Mouse (Mus musculus) heart, postnatal 0 days (tissue): ENCODE measurements around the gene Itgam. TPM values are rescaled to one million over a fixed set of nuclear protein-coding genes. Genes with fewer than 3 reads are reported as not detected.
A peak's percentile ranks its signal among the peaks of the same experiment; 100 is the strongest.

Experiments used
- ATAC-seq: fragments of 200-750 bp; cut with Nextera tagmentation; 2 replicates; pipeline ENCODE4 v1.8.0; 2017; ENCODE audit warnings: low read depth, moderate number of reproducible peaks, moderate library complexity; ENCODE audit not compliant: insufficient read depth
- DNase-seq: peaks from one replicate; pipeline ENCODE4 v3.0.0-alpha.2; 2016; ENCODE audit warnings: low spot score
- H3K27ac ChIP-seq: fragments of 300-500 bp; sonication (generic); 2 replicates; pipeline ENCODE4 v1.5.1; 2014; ENCODE audit warnings: low read depth, mild to moderate bottlenecking
- H3K27me3 ChIP-seq: fragments of 300-500 bp; sonication (generic); 2 replicates; pipeline ENCODE4 v1.6.1; 2014; ENCODE audit warnings: low read length, mixed read lengths; ENCODE audit not compliant: control insufficient read depth, insufficient read depth
- H3K36me3 ChIP-seq: fragments of 300-500 bp; sonication (generic); replicated peaks from 2 replicates; pipeline ENCODE4 v1.6.1; 2014; ENCODE audit warnings: low read length, mixed read lengths; ENCODE audit not compliant: control insufficient read depth, insufficient read depth
- H3K4me1 ChIP-seq: fragments of 300-500 bp; sonication (generic); 2 replicates; pipeline ENCODE4 v1.6.1; 2014; ENCODE audit warnings: antibody characterized with exemption; ENCODE audit not compliant: control insufficient read depth, insufficient read depth
- H3K4me2 ChIP-seq: fragments of 300-500 bp; sonication (generic); 2 replicates; pipeline ENCODE4 v1.6.1; 2014; ENCODE audit warnings: low read depth, mild to moderate bottlenecking, low read length, moderate library complexity
- H3K4me3 ChIP-seq: fragments of 300-500 bp; sonication (generic); 2 replicates; pipeline ENCODE4 v1.5.1; 2014; ENCODE audit warnings: low read depth, low read length
- H3K9ac ChIP-seq: fragments of 300-500 bp; sonication (generic); replicated peaks from 2 replicates; pipeline ENCODE4 v1.6.1; 2014; ENCODE audit warnings: low read depth, low read length, mixed read lengths
- H3K9me3 ChIP-seq: fragments of 300-500 bp; sonication (generic); replicated peaks from 2 replicates; pipeline ENCODE4 v1.6.1; 2016; ENCODE audit warnings: low read length; ENCODE audit not compliant: control insufficient read depth
- CTCF ChIP-seq: IDR thresholded peaks from 2 replicates; pipeline ENCODE4 v1.5.1; 2016; ENCODE audit warnings: antibody characterized with exemption, control low read depth, low read depth
- EP300 ChIP-seq: IDR thresholded peaks from 2 replicates; pipeline ENCODE4 v1.6.1; 2016; ENCODE audit warnings: antibody characterized with exemption, low read depth
- WGBS: fragments of 180-500 bp; shearing (Covaris S2); extraction: QIAGEN DNeasy Blood & Tissue Kit; methylation state at CpG from one replicate; pipeline ENCODE4 v1.1.7; 2014; 5-methylcytosine and 5-hydroxymethylcytosine counted together
- polyA plus RNA-seq: library from polyadenylated mRNA; unstranded; fragments of >200 nt; fragmentation: Nextera tagmentation; extraction: Ambion mirVana; gene quantifications from 2 replicates; pipeline ENCODE4 v1.2.1, GENCODE M21; 2015
- total RNA-seq: library from RNA; depleted of rRNA; stranded (reverse); fragments of >200 nt; gene quantifications from 2 replicates; pipeline ENCODE4 v1.2.3, GENCODE M21; 2014; ENCODE audit warnings: low replicate concordance

Itgam gene
- total and polyA plus RNA-seq, 2 experiments from 2014 or later = 0.38 to 0.53 TPM

- no peak for ATAC-seq
- WGBS = 76% methylated on average over 2 of the region's 2 CpGs
- no peak overlapping the region for H3K4me3 ChIP-seq
- H3K4me1 ChIP-seq = no peaks in the 10 kb centered on the region
- no peaks in the 10 kb centered on the region for H3K27me3 ChIP-seq
- no peak for DNase-seq
- H3K9ac ChIP-seq = no peak overlapping the region
- no peaks in the 10 kb centered on the region for H3K9me3 ChIP-seq
- TF ChIP-seq CTCF (no peak), EP300 (no peak)
- no peaks in the 10 kb centered on the region for H3K36me3 ChIP-seq
- no peak overlapping the region for H3K4me2 ChIP-seq
- no peak overlapping the region for H3K27ac ChIP-seq
Measured at GRCm38 (mm10) chr7:128100742-128101357, 38.4 kb downstream of the Itgam start.

GRCm38 (mm10) chr7:128105246-128105645, 42.8 kb downstream of the Itgam start:
- TF ChIP-seq EP300 (no peak), CTCF (peak; percentile 44)

GRCm38 (mm10) chr7:128107462-128107861, 45.0 kb downstream of the Itgam start:
- no peak for TF ChIP-seq EP300
- no peak for TF ChIP-seq CTCF
- Histone ChIP-seq H3K4me1 (no peaks in the 10 kb centered on the region), H3K27ac (no peak overlapping the region), H3K4me3 (no peak overlapping the region), H3K27me3 (no peaks in the 10 kb centered on the region), H3K4me2 (no peak overlapping the region), H3K36me3 (no peaks in the 10 kb centered on the region), H3K9ac (no peak overlapping the region), H3K9me3 (no peaks in the 10 kb centered on the region)
- no peak for ATAC-seq
- no peak for DNase-seq
- 85% methylated on average over 7 of the region's 7 CpGs for WGBS

More at GRCm38 (mm10) chr7:128105246-128105645, 42.8 kb downstream of the Itgam start:
- ATAC-seq (0 out of 2 replicates have a peak, but pooled peaks have one; percentile 44), DNase-seq (no peak)
- H3K4me2 ChIP-seq = no peak overlapping the region
- H3K27ac ChIP-seq = no peak overlapping the region
- 34% methylated on average over 4 of the region's 4 CpGs for WGBS
- no peak overlapping the region for H3K9ac ChIP-seq
- H3K27me3 ChIP-seq = no peaks in the 10 kb centered on the region
- no peaks in the 10 kb centered on the region for H3K36me3 ChIP-seq
- H3K4me3 ChIP-seq = no peak overlapping the region
- H3K9me3 ChIP-seq = no peaks in the 10 kb centered on the region
- H3K4me1 ChIP-seq = no peaks in the 10 kb centered on the region

GRCm38 (mm10) chr7:128110314-128110713, 47.9 kb downstream of the Itgam start:
- no peaks in the 10 kb centered on the region for H3K9me3 ChIP-seq
- 55% methylated on average over 2 of the region's 2 CpGs for WGBS
- no peaks in the 10 kb centered on the region for H3K4me1 ChIP-seq
- ATAC-seq = no peak
- no peak overlapping the region for H3K4me2 ChIP-seq
- no peaks in the 10 kb centered on the region for H3K36me3 ChIP-seq
- no peak overlapping the region for H3K27ac ChIP-seq
- no peak for DNase-seq
- H3K4me3 ChIP-seq = no peak overlapping the region
- H3K27me3 ChIP-seq = 0 out of 2 replicates have a peak, but pooled peaks cover 3% of the 10 kb centered on the region
- TF ChIP-seq CTCF (no peak), EP300 (no peak)
- H3K9ac ChIP-seq = no peak overlapping the region

GRCm38 (mm10) chr7:128112131-128112530, 49.7 kb downstream of the Itgam start:
- no peak overlapping the region for H3K9ac ChIP-seq
- WGBS = 83% methylated on average over 11 of the region's 11 CpGs
- H3K9me3 ChIP-seq = no peaks in the 10 kb centered on the region
- TF ChIP-seq CTCF (no peak), EP300 (no peak)
- H3K27me3 ChIP-seq = 0 out of 2 replicates have a peak, but pooled peaks cover 3% of the 10 kb centered on the region
- no peak overlapping the region for H3K4me3 ChIP-seq
- H3K36me3 ChIP-seq = no peaks in the 10 kb centered on the region
- H3K4me2 ChIP-seq = no peak overlapping the region
- H3K4me1 ChIP-seq = no peaks in the 10 kb centered on the region
- ATAC-seq (no peak), DNase-seq (no peak)
- H3K27ac ChIP-seq = no peak overlapping the region
